Comparison of ENCODE assay signal across 13 mouse cellular contexts in genomic region chr5:103105441-103106414, GRCm38 (mm10).
DNase-seq lines count a peak whose midpoint lies in the region; ATAC-seq lines count a peak whose summit lies in the region.
"Had no signal": no experiment of that assay in that cellular context is flagged by ENCODE, and none has a peak within 500 bp of the region (broad histone marks: within the 10 kb centered on the region; RNA-seq: fewer than 3 reads in every experiment).

No protein-coding gene starts in this region.

- H3K4me1 ChIP-seq in forebrain, embryonic 14.5 days (ENCODE audit: control insufficient read depth, insufficient read depth, low read length) = no peaks in the 10 kb centered on the region
- no peaks in the 10 kb centered on the region for H3K4me1 ChIP-seq in forebrain, embryonic 10.5 days
- peaks cover 5% of the 10 kb centered on the region; the same call in 1 of the 2 replicates for H3K4me1 ChIP-seq in midbrain, embryonic 14.5 days (ENCODE audit: control insufficient read depth, insufficient read depth, low read length)
- H3K4me1 ChIP-seq in midbrain, embryonic 11.5 days (ENCODE audit: control insufficient read depth, insufficient read depth, low read length) = no peaks in the 10 kb centered on the region
- H3K4me1 ChIP-seq: hindbrain, embryonic 12.5 days; neural tube, embryonic 15.5 days had no signal

- intact Hi-C loops in left cerebral cortex, postnatal 10 days (cut with DNase I) = no loop called here

- H3K27me3 ChIP-seq in forebrain, embryonic 14.5 days (replicated peaks; ENCODE audit: control insufficient read depth, insufficient read depth, low read length) = no peaks in the 10 kb centered on the region
- no peaks in the 10 kb centered on the region for H3K27me3 ChIP-seq in forebrain, embryonic 10.5 days (ENCODE audit: poor library complexity, severe bottlenecking)
- H3K27me3 ChIP-seq in midbrain, embryonic 14.5 days (ENCODE audit: control insufficient read depth, insufficient read depth, low read length) = no peaks in the 10 kb centered on the region
- H3K27me3 ChIP-seq in midbrain, embryonic 11.5 days (ENCODE audit: control insufficient read depth, insufficient read depth, low read length) = no peaks in the 10 kb centered on the region
- H3K27me3 ChIP-seq: hindbrain, embryonic 12.5 days; neural tube, embryonic 15.5 days had no signal

- H3K27ac ChIP-seq in forebrain, embryonic 14.5 days (ENCODE audit: low read depth, low read length) = no peak overlapping the region
- H3K27ac ChIP-seq in forebrain, embryonic 10.5 days = no peak overlapping the region
- H3K27ac ChIP-seq in midbrain, embryonic 14.5 days (replicated peaks; ENCODE audit: low read depth, low read length) = no peak overlapping the region
- no peak overlapping the region for H3K27ac ChIP-seq in midbrain, embryonic 11.5 days (ENCODE audit: low read depth, low read length)
- H3K27ac ChIP-seq: hindbrain, embryonic 12.5 days; neural tube, embryonic 15.5 days had no signal

- H3K4me3 ChIP-seq in forebrain, embryonic 14.5 days (ENCODE audit: low read depth, low read length) = no peak overlapping the region
- no peak overlapping the region for H3K4me3 ChIP-seq in forebrain, embryonic 10.5 days
- no peak overlapping the region for H3K4me3 ChIP-seq in midbrain, embryonic 14.5 days (replicated peaks; ENCODE audit: low read depth, low read length)
- no peak overlapping the region for H3K4me3 ChIP-seq in midbrain, embryonic 11.5 days (ENCODE audit: low read depth, low read length)
- H3K4me3 ChIP-seq: hindbrain, embryonic 12.5 days; neural tube, embryonic 15.5 days had no signal

- DNase-seq in forebrain, embryonic 14.5 days (ENCODE audit: low spot score) = peak; percentile 41
- no peak for DNase-seq in forebrain, embryonic 10.5 days (ENCODE audit: extremely low spot score, low spot score)
- DNase-seq in midbrain, embryonic 14.5 days = peak; percentile 13
- no peak for DNase-seq in midbrain, embryonic 11.5 days (ENCODE audit: low spot score, missing footprints)
- DNase-seq in left cerebral cortex, postnatal 10 days (ENCODE audit: extremely low spot score in 1 of 2, low spot score in 2 of 2) = peak; percentile 38 to 57
- peak; percentile 67 for DNase-seq in telencephalon, adult 2 months (ENCODE audit: low read depth, low spot score)
- no peak for DNase-seq in liver
- DNase-seq in layer of hippocampus, adult 11-12 months (ENCODE audit: low spot score) = no peak
- DNase-seq: B cell, adult 2 months; kidney, adult 11 months; retina, postnatal 1 day had no signal

- no peaks in the 10 kb centered on the region for H3K36me3 ChIP-seq in forebrain, embryonic 14.5 days (ENCODE audit: control insufficient read depth, insufficient read depth, low read length)
- H3K36me3 ChIP-seq in forebrain, embryonic 10.5 days (replicated peaks) = no peaks in the 10 kb centered on the region
- H3K36me3 ChIP-seq in midbrain, embryonic 14.5 days (ENCODE audit: control insufficient read depth, insufficient read depth, low read length) = no peaks in the 10 kb centered on the region
- H3K36me3 ChIP-seq in midbrain, embryonic 11.5 days (ENCODE audit: control insufficient read depth, insufficient read depth, low read length) = no peaks in the 10 kb centered on the region
- H3K36me3 ChIP-seq: hindbrain, embryonic 12.5 days; neural tube, embryonic 15.5 days had no signal

- H3K9me3 ChIP-seq in forebrain, embryonic 14.5 days (replicated peaks; ENCODE audit: control insufficient read depth, low read length) = no peaks in the 10 kb centered on the region
- no peaks in the 10 kb centered on the region for H3K9me3 ChIP-seq in forebrain, embryonic 10.5 days
- H3K9me3 ChIP-seq in midbrain, embryonic 14.5 days (ENCODE audit: control insufficient read depth, low read length) = no peaks in the 10 kb centered on the region
- no peaks in the 10 kb centered on the region for H3K9me3 ChIP-seq in midbrain, embryonic 11.5 days (ENCODE audit: control insufficient read depth, low read length)
- H3K9me3 ChIP-seq: hindbrain, embryonic 12.5 days; neural tube, embryonic 15.5 days had no signal

- ATAC-seq in forebrain, embryonic 14.5 days = no peak
- ATAC-seq in midbrain, embryonic 14.5 days (ENCODE audit: low FRiP score, low TSS enrichment) = no peak
- no peak for ATAC-seq in midbrain, embryonic 11.5 days (ENCODE audit: low FRiP score)

- H3K4me2 ChIP-seq in forebrain, embryonic 14.5 days (ENCODE audit: low read length) = no peak overlapping the region
- no peak overlapping the region for H3K4me2 ChIP-seq in midbrain, embryonic 14.5 days (ENCODE audit: low read length)
- H3K4me2 ChIP-seq in midbrain, embryonic 11.5 days = no peak overlapping the region
- H3K4me2 ChIP-seq: hindbrain, embryonic 12.5 days; neural tube, embryonic 15.5 days had no signal

- WGBS in forebrain, embryonic 14.5 days = 69% methylated on average over 10 of the region's 10 CpGs
- 91% methylated on average over 10 of the region's 10 CpGs for WGBS in forebrain, embryonic 10.5 days
- WGBS in midbrain, embryonic 14.5 days = 82% methylated on average over 10 of the region's 10 CpGs
- 87% methylated on average over 10 of the region's 10 CpGs for WGBS in midbrain, embryonic 11.5 days

- H3K9ac ChIP-seq in forebrain, embryonic 14.5 days (ENCODE audit: low read length) = no peak overlapping the region
- H3K9ac ChIP-seq in midbrain, embryonic 14.5 days (replicated peaks; ENCODE audit: low read length) = no peak overlapping the region
- no peak overlapping the region for H3K9ac ChIP-seq in midbrain, embryonic 11.5 days (ENCODE audit: low read length)
- H3K9ac ChIP-seq: hindbrain, embryonic 12.5 days; neural tube, embryonic 15.5 days had no signal

Comparison
In these comparisons a context has a peak if more than half of its experiments do, and no peak if none do; other contexts are left out.
1. DNase-seq: peak in forebrain, embryonic 14.5 days (single experiment), midbrain, embryonic 14.5 days (single experiment), left cerebral cortex, postnatal 10 days (2 of 2) and telencephalon, adult 2 months (single experiment); none in forebrain, embryonic 10.5 days (single experiment), midbrain, embryonic 11.5 days (single experiment), liver (single experiment) and layer of hippocampus, adult 11-12 months (single experiment).